Mouse (Mus musculus) neural tube, embryonic 12.5 days (tissue): ENCODE measurements around the gene Bmp10. TPM values are rescaled to one million over a fixed set of nuclear protein-coding genes. Genes with fewer than 3 reads are reported as not detected.

Source experiments
- ATAC-seq: fragments of 200-750 bp; cut with Nextera tagmentation; 2 replicates; pipeline ENCODE4 v1.8.0; 2017; ENCODE audit warnings: low read depth, mild to moderate bottlenecking, moderate TSS enrichment, moderate library complexity; ENCODE audit not compliant: low FRiP score
- H3K27ac ChIP-seq: fragments of 300-500 bp; sonication (generic); 2 replicates; pipeline ENCODE4 v1.5.1; 2016
- H3K27me3 ChIP-seq: fragments of 300-500 bp; sonication (generic); replicated peaks from 2 replicates; pipeline ENCODE4 v1.6.1; 2016; ENCODE audit warnings: mild to moderate bottlenecking
- H3K36me3 ChIP-seq: fragments of 300-500 bp; sonication (generic); 2 replicates; pipeline ENCODE4 v1.6.1; 2016; ENCODE audit warnings: mild to moderate bottlenecking
- H3K4me1 ChIP-seq: fragments of 300-500 bp; sonication (generic); 2 replicates; pipeline ENCODE4 v1.6.1; 2016
- H3K4me2 ChIP-seq: fragments of 300-500 bp; sonication (generic); replicated peaks from 2 replicates; pipeline ENCODE4 v1.6.1; 2016; ENCODE audit warnings: mild to moderate bottlenecking
- H3K4me3 ChIP-seq: fragments of 300-500 bp; sonication (generic); 2 replicates; pipeline ENCODE4 v1.5.1; 2016
- H3K9ac ChIP-seq: fragments of 300-500 bp; sonication (generic); 2 replicates; pipeline ENCODE4 v1.6.1; 2016; ENCODE audit warnings: mild to moderate bottlenecking
- H3K9me3 ChIP-seq: fragments of 300-500 bp; sonication (generic); 2 replicates; pipeline ENCODE4 v1.6.1; 2016; ENCODE audit warnings: mild to moderate bottlenecking
- WGBS: fragments of 180-500 bp; shearing (Covaris S2); methylation state at CpG from one replicate; pipeline ENCODE4 v1.1.7; 2016; 5-methylcytosine and 5-hydroxymethylcytosine counted together
- polyA plus RNA-seq: library from polyadenylated mRNA; unstranded; fragments of >200 nt; fragmentation: Nextera tagmentation; extraction: Ambion mirVana; gene quantifications from 2 replicates; pipeline ENCODE4 v1.2.1, GENCODE M21; 2016

Gene Bmp10
- not detected in 2 replicates for polyA plus RNA-seq

GRCm38 (mm10) chr6:87428487-87429044 lies at the start of gene Bmp10:
Gene Bmp10, plus strand, starts transcription at chr6:87428994.
- no peaks in the 10 kb centered on the region for H3K9me3 ChIP-seq
- ATAC-seq: no peak
- H3K4me3 ChIP-seq: no peak within 1 kb of the TSS
- WGBS: 82% methylated on average over 7 of the region's 7 CpGs
- H3K36me3 ChIP-seq: no peaks in the 10 kb centered on the region
- H3K27me3 ChIP-seq: no peaks in the 10 kb centered on the region
- no peaks in the 10 kb centered on the region for H3K4me1 ChIP-seq
- no peak within 1 kb of the TSS for H3K4me2 ChIP-seq
- no peak within 1 kb of the TSS for H3K9ac ChIP-seq
- no peak within 1 kb of the TSS for H3K27ac ChIP-seq

GRCm38 (mm10) chr6:87383926-87384691 lies 44.7 kb upstream of the Bmp10 start:
- Histone ChIP-seq H3K4me2 (peak overlapping the region; percentile 52), H3K4me1 (no peaks in the 10 kb centered on the region), H3K27me3 (peaks cover 4% of the 10 kb centered on the region; the same call in 1 of the 2 replicates), H3K4me3 (peak overlapping the region; percentile 12; the same call in 1 of the 2 replicates), H3K9me3 (no peaks in the 10 kb centered on the region), H3K9ac (no peak overlapping the region), H3K27ac (no peak overlapping the region), H3K36me3 (no peaks in the 10 kb centered on the region)
- ATAC-seq: no peak
- 20% methylated on average over 24 of the region's 24 CpGs for WGBS

GRCm38 (mm10) chr6:87384761-87385160 lies 44.0 kb upstream of the Bmp10 start:
- no peaks in the 10 kb centered on the region for H3K36me3 ChIP-seq
- no peak overlapping the region for H3K9ac ChIP-seq
- ATAC-seq: no peak
- no peak overlapping the region for H3K27ac ChIP-seq
- peaks cover 4% of the 10 kb centered on the region; the same call in 1 of the 2 replicates for H3K27me3 ChIP-seq
- peaks cover 4% of the 10 kb centered on the region; the same call in 1 of the 2 replicates for H3K4me1 ChIP-seq
- no peak overlapping the region for H3K4me2 ChIP-seq
- H3K9me3 ChIP-seq: no peaks in the 10 kb centered on the region
- H3K4me3 ChIP-seq: no peak overlapping the region
- 65% methylated on average over 5 of the region's 6 CpGs for WGBS

GRCm38 (mm10) chr6:87386203-87386602 lies 42.6 kb upstream of the Bmp10 start:
- no peaks in the 10 kb centered on the region for H3K9me3 ChIP-seq
- H3K27ac ChIP-seq: no peak overlapping the region
- ATAC-seq: no peak
- no peak overlapping the region for H3K9ac ChIP-seq
- WGBS: 13% methylated on average over 7 of the region's 7 CpGs
- H3K36me3 ChIP-seq: no peaks in the 10 kb centered on the region
- no peak overlapping the region for H3K4me2 ChIP-seq
- no peak overlapping the region for H3K4me3 ChIP-seq
- H3K4me1 ChIP-seq: peaks cover 4% of the 10 kb centered on the region; the same call in 1 of the 2 replicates
- H3K27me3 ChIP-seq: peaks cover 4% of the 10 kb centered on the region; the same call in 1 of the 2 replicates

- H3K4me2 ChIP-seq: no peak overlapping the region
- peaks cover 4% of the 10 kb centered on the region; the same call in 1 of the 2 replicates for H3K27me3 ChIP-seq
- 86% methylated on average over 10 of the region's 10 CpGs for WGBS
- no peaks in the 10 kb centered on the region for H3K9me3 ChIP-seq
- H3K4me1 ChIP-seq: peaks cover 4% of the 10 kb centered on the region; the same call in 1 of the 2 replicates
- H3K27ac ChIP-seq: no peak overlapping the region
- no peak overlapping the region for H3K9ac ChIP-seq
- ATAC-seq: no peak
- H3K36me3 ChIP-seq: no peaks in the 10 kb centered on the region
- H3K4me3 ChIP-seq: no peak overlapping the region
These were observed 42.1 kb upstream of the Bmp10 start for GRCm38 (mm10) chr6:87386681-87387080.

- no peaks in the 10 kb centered on the region for H3K36me3 ChIP-seq
- H3K27me3 ChIP-seq: no peaks in the 10 kb centered on the region
- H3K4me2 ChIP-seq: no peak within 1 kb of the TSS
- 68% methylated on average over 7 of the region's 7 CpGs for WGBS
- no peaks in the 10 kb centered on the region for H3K9me3 ChIP-seq
- H3K27ac ChIP-seq: no peak within 1 kb of the TSS
- peaks cover 4% of the 10 kb centered on the region; the same call in 1 of the 2 replicates for H3K4me1 ChIP-seq
- H3K9ac ChIP-seq: no peak within 1 kb of the TSS
- no peak for ATAC-seq
- no peak within 1 kb of the TSS for H3K4me3 ChIP-seq
These were observed 39.9 kb upstream of the Bmp10 start, which contains the start of gene Gkn3 for GRCm38 (mm10) chr6:87388877-87389276. Gene Gkn3, minus strand, starts transcription at chr6:87388935.

GRCm38 (mm10) chr6:87389455-87389989 lies 39.3 kb upstream of the Bmp10 start:
- Histone ChIP-seq H3K4me3 (no peak overlapping the region), H3K9ac (no peak overlapping the region), H3K27ac (no peak overlapping the region)

GRCm38 (mm10) chr6:87393466-87394205 lies 35.2 kb upstream of the Bmp10 start:
- H3K36me3 ChIP-seq: no peaks in the 10 kb centered on the region
- no peak overlapping the region for H3K9ac ChIP-seq
- no peak for ATAC-seq
- WGBS: 79% methylated on average over 8 of the region's 8 CpGs
- H3K4me2 ChIP-seq: no peak overlapping the region
- H3K4me3 ChIP-seq: no peak overlapping the region
- H3K27ac ChIP-seq: no peak overlapping the region
- no peaks in the 10 kb centered on the region for H3K27me3 ChIP-seq
- H3K9me3 ChIP-seq: no peaks in the 10 kb centered on the region
- H3K4me1 ChIP-seq: peaks cover 4% of the 10 kb centered on the region; the same call in 1 of the 2 replicates

More at GRCm38 (mm10) chr6:87389455-87389989, 39.3 kb upstream of the Bmp10 start:
- H3K36me3 ChIP-seq: no peaks in the 10 kb centered on the region
- H3K27me3 ChIP-seq: no peaks in the 10 kb centered on the region
- peaks cover 4% of the 10 kb centered on the region; the same call in 1 of the 2 replicates for H3K4me1 ChIP-seq
- H3K4me2 ChIP-seq: no peak overlapping the region
- no peaks in the 10 kb centered on the region for H3K9me3 ChIP-seq
- WGBS: 51% methylated on average over 5 of the region's 5 CpGs
- no peak for ATAC-seq

GRCm38 (mm10) chr6:87394783-87395182 lies 34.0 kb upstream of the Bmp10 start:
- no peaks in the 10 kb centered on the region for H3K4me1 ChIP-seq
- no peak for ATAC-seq
- WGBS: 88% methylated on average over 9 of the region's 9 CpGs

GRCm38 (mm10) chr6:87399137-87399536 lies 29.7 kb upstream of the Bmp10 start:
- no peaks in the 10 kb centered on the region for H3K4me1 ChIP-seq
- H3K4me3 ChIP-seq: no peak overlapping the region
- no peaks in the 10 kb centered on the region for H3K27me3 ChIP-seq
- 1% methylated on average over 5 of the region's 5 CpGs for WGBS
- no peak overlapping the region for H3K9ac ChIP-seq
- no peak for ATAC-seq
- no peak overlapping the region for H3K4me2 ChIP-seq
- H3K9me3 ChIP-seq: no peaks in the 10 kb centered on the region
- H3K36me3 ChIP-seq: no peaks in the 10 kb centered on the region
- no peak overlapping the region for H3K27ac ChIP-seq

More at GRCm38 (mm10) chr6:87394783-87395182, 34.0 kb upstream of the Bmp10 start:
- Histone ChIP-seq H3K27me3 (no peaks in the 10 kb centered on the region), H3K4me3 (no peak overlapping the region), H3K27ac (no peak overlapping the region), H3K9me3 (no peaks in the 10 kb centered on the region), H3K9ac (no peak overlapping the region), H3K4me2 (no peak overlapping the region), H3K36me3 (no peaks in the 10 kb centered on the region)

GRCm38 (mm10) chr6:87399886-87400566 lies 28.8 kb upstream of the Bmp10 start:
- Histone ChIP-seq H3K36me3 (no peaks in the 10 kb centered on the region), H3K4me3 (no peak overlapping the region), H3K4me2 (no peak overlapping the region), H3K4me1 (no peaks in the 10 kb centered on the region), H3K9me3 (no peaks in the 10 kb centered on the region), H3K9ac (no peak overlapping the region), H3K27ac (no peak overlapping the region), H3K27me3 (no peaks in the 10 kb centered on the region)
- WGBS: 63% methylated on average over 4 of the region's 4 CpGs
- no peak for ATAC-seq
